Mouse (Mus musculus) cerebellum, adult 9-11 months (tissue): Measurements from ENCODE around the gene Slc22a5.
"Not testable (repeated sequence)": the region's sequence is repeated elsewhere in the genome, so short reads cannot be mapped to it uniquely, and the experiment has no call there.

Source experiments
- DNase-seq: peaks from one replicate; pipeline ENCODE4 v3.0.0; 2022

The Slc22a5 gene

GRCm38 (mm10) chr11:53891505-53892451, at the start of gene Slc22a5:
Gene Slc22a5 (minus strand): TSS chr11:53891660.
- peak; percentile 100 for DNase-seq

GRCm38 (mm10) chr11:53931944-53932318, 40.5 kb upstream of the Slc22a5 start:
- not testable (repeated sequence) for DNase-seq

GRCm38 (mm10) chr11:53931091-53931943, 39.9 kb upstream of the Slc22a5 start:
- peak; percentile 64 for DNase-seq

GRCm38 (mm10) chr11:53929741-53930140, 38.3 kb upstream of the Slc22a5 start:
- DNase-seq: no peak

GRCm38 (mm10) chr11:53928585-53928984, 37.1 kb upstream of the Slc22a5 start:
- DNase-seq: no peak

GRCm38 (mm10) chr11:53926303-53926702, 34.8 kb upstream of the Slc22a5 start:
- no peak for DNase-seq

- DNase-seq: no peak
These were observed 27.4 kb upstream of the Slc22a5 start for GRCm38 (mm10) chr11:53918851-53919250.

GRCm38 (mm10) chr11:53911011-53911410, 19.6 kb upstream of the Slc22a5 start:
- no peak for DNase-seq

GRCm38 (mm10) chr11:53908686-53909085, 17.2 kb upstream of the Slc22a5 start:
- DNase-seq: no peak

- DNase-seq: no peak
These were observed 13.1 kb upstream of the Slc22a5 start for GRCm38 (mm10) chr11:53904534-53904925.

- DNase-seq: no peak
These were observed 12.5 kb upstream of the Slc22a5 start for GRCm38 (mm10) chr11:53903781-53904533.

GRCm38 (mm10) chr11:53902741-53903140, 11.3 kb upstream of the Slc22a5 start:
- no peak for DNase-seq

- no peak for DNase-seq
These were observed 9.5 kb upstream of the Slc22a5 start for GRCm38 (mm10) chr11:53900991-53901390.

GRCm38 (mm10) chr11:53899981-53900380, 8.5 kb upstream of the Slc22a5 start:
- DNase-seq: no peak

- DNase-seq: no peak
These were observed 7.5 kb upstream of the Slc22a5 start for GRCm38 (mm10) chr11:53899004-53899403.

- DNase-seq: no peak
These were observed 5.5 kb upstream of the Slc22a5 start for GRCm38 (mm10) chr11:53896935-53897334.

GRCm38 (mm10) chr11:53893451-53893850, 2.0 kb upstream of the Slc22a5 start:
- DNase-seq: no peak

- peak; percentile 21 for DNase-seq
These were observed 1.4 kb upstream of the Slc22a5 start for GRCm38 (mm10) chr11:53892716-53893416.

GRCm38 (mm10) chr11:53890906-53891504, 455 bp downstream of the Slc22a5 start:
- DNase-seq: no peak

GRCm38 (mm10) chr11:53890225-53890624, 1.2 kb downstream of the Slc22a5 start:
- no peak for DNase-seq

GRCm38 (mm10) chr11:53889091-53889645, 2.3 kb downstream of the Slc22a5 start:
- DNase-seq: no peak
